Mouse (Mus musculus): ENCODE data around the gene Carm1. TPM values are rescaled to one million over a fixed set of nuclear protein-coding genes. Genes with fewer than 3 reads are reported as not detected.

Gene Carm1
- polyA plus RNA-seq, 1 experiment: 48.1 TPM

DNA sequence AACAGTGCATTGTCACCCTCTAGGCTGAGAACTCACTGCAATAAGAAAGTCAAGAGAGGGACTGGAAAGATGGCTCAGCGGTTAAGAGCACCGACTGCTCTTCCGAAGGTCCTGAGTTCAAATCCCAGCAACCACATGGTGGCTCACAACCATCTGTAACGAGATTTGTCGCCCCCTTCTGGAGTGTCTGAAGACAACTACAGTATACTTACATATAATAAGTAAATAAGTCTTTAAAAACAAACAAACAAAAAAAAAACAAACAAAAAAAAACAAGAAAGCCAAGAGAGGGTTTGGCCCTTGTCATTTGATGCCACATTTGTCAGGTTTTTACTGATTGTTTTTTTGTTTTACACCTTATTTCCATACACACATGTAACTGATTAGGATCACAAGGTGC is 57.4 kb downstream of the Carm1 start:
- no peaks in the 10 kb centered on the region for H3K36me3 ChIP-seq (ENCODE audit: control insufficient read depth, insufficient read depth)
- H3K27me3 ChIP-seq (ENCODE audit: control insufficient read depth, insufficient read depth, insufficient read length): no peaks in the 10 kb centered on the region
- TF ChIP-seq REST (IDR thresholded peaks at IDR 0.05; ENCODE audit: insufficient read depth, insufficient read length): no peak
- no peak for TF ChIP-seq CEBPB (IDR thresholded peaks at IDR 0.05; ENCODE audit: insufficient read depth, poor library complexity, severe bottlenecking)
- TF ChIP-seq POLR2A (IDR thresholded peaks at IDR 0.05; ENCODE audit: insufficient read length, low read depth): no peak
- no peak for TF ChIP-seq MAX (IDR thresholded peaks at IDR 0.05; ENCODE audit: low read depth)
- no peak for TF ChIP-seq TCF12 (IDR thresholded peaks at IDR 0.05; ENCODE audit: insufficient read depth, poor library complexity, severe bottlenecking)
- no peak for TF ChIP-seq E2F4 (IDR thresholded peaks at IDR 0.05; ENCODE audit: insufficient read depth)
- TF ChIP-seq POLR2AphosphoS2 (IDR thresholded peaks at IDR 0.05; ENCODE audit: insufficient read length, low read depth): no peak
- no peak for TF ChIP-seq TCF3 (IDR thresholded peaks at IDR 0.05; ENCODE audit: insufficient read length, low read depth)
- TF ChIP-seq SRF (IDR thresholded peaks at IDR 0.05; ENCODE audit: control insufficient read depth, insufficient read length, low read depth): no peak
- no peak for TF ChIP-seq USF1 (IDR thresholded peaks at IDR 0.05; ENCODE audit: low read depth)
- no peak for TF ChIP-seq MYOG (IDR thresholded peaks at IDR 0.05; ENCODE audit: control insufficient read depth in 1 of 3, insufficient read depth in 1 of 3, insufficient read length in 2 of 3, low read depth in 2 of 3)
- no peak for TF ChIP-seq MYOD1 (IDR thresholded peaks at IDR 0.05; ENCODE audit: control insufficient read depth in 1 of 3, insufficient read length in 2 of 3, low read depth in 2 of 3)
- H3ac ChIP-seq (ENCODE audit: control insufficient read depth, insufficient read length): no peak overlapping the region
- no peak overlapping the region for H3K4me3 ChIP-seq
- H3K4me2 ChIP-seq (ENCODE audit: low read depth): no peak overlapping the region
- H3K79me2 ChIP-seq (ENCODE audit: control insufficient read depth, insufficient read depth): no peaks in the 10 kb centered on the region

DNA sequence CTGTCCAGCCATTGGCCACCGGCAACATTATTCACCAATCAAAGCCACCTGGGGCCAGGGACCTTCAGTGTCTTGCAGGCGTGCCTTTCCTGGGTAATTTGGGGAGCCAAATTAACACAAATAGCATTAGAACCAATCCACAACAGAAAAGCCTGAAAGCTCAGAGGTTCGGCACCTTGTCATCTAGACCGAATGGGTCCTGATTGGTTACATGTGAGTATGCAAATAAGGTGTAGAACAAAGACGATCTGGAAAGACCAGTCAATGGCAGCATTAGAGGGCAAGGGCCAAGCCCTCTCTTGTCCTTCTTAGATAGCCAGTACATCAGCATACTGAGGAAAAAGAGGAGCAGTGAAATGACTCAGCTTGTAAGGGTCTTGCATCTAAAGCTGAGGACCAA is 59.2 kb downstream of the Carm1 start:
- H3ac ChIP-seq (ENCODE audit: control insufficient read depth, insufficient read length): no peak overlapping the region
- H3K4me2 ChIP-seq (ENCODE audit: low read depth): no peak overlapping the region
- no peaks in the 10 kb centered on the region for H3K36me3 ChIP-seq (ENCODE audit: control insufficient read depth, insufficient read depth)
- no peaks in the 10 kb centered on the region for H3K27me3 ChIP-seq (ENCODE audit: control insufficient read depth, insufficient read depth, insufficient read length)
- no peak overlapping the region for H3K4me3 ChIP-seq
- no peaks in the 10 kb centered on the region for H3K79me2 ChIP-seq (ENCODE audit: control insufficient read depth, insufficient read depth)
- TF ChIP-seq USF1 (IDR thresholded peaks at IDR 0.05; ENCODE audit: low read depth) (no peak), POLR2AphosphoS2 (IDR thresholded peaks at IDR 0.05; ENCODE audit: insufficient read length, low read depth) (no peak), POLR2A (IDR thresholded peaks at IDR 0.05; ENCODE audit: insufficient read length, low read depth) (no peak), MYOG (IDR thresholded peaks at IDR 0.05; ENCODE audit: control insufficient read depth in 1 of 3, insufficient read depth in 1 of 3, insufficient read length in 2 of 3, low read depth in 2 of 3) (no peak), E2F4 (IDR thresholded peaks at IDR 0.05; ENCODE audit: insufficient read depth) (no peak), MAX (IDR thresholded peaks at IDR 0.05; ENCODE audit: low read depth) (no peak), SRF (IDR thresholded peaks at IDR 0.05; ENCODE audit: control insufficient read depth, insufficient read length, low read depth) (no peak), TCF12 (IDR thresholded peaks at IDR 0.05; ENCODE audit: insufficient read depth, poor library complexity, severe bottlenecking) (no peak), REST (IDR thresholded peaks at IDR 0.05; ENCODE audit: insufficient read depth, insufficient read length) (no peak), CEBPB (IDR thresholded peaks at IDR 0.05; ENCODE audit: insufficient read depth, poor library complexity, severe bottlenecking) (no peak), MYOD1 (IDR thresholded peaks at IDR 0.05; ENCODE audit: control insufficient read depth in 1 of 3, insufficient read length in 2 of 3, low read depth in 2 of 3) (no peak), TCF3 (IDR thresholded peaks at IDR 0.05; ENCODE audit: insufficient read length, low read depth) (no peak)

DNA sequence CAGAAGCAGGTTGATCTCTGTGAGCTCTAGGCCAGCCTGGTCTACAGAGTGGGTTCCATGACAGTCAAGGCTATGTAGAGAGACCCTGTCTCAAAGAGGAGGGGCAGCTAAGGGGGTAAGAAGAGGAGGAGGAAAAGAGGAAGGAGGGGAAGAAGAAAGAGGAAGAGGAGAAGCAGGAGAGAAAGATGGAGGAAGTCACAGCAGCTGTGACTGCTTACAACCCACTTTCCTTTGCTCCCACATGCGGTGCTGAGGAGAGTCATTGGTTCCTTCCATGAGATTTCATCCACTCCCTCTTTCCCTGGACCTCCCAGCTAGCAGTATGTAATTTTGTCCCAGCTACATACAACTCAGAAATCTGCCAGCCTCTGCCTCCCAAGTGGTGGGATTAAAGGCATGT is 60.0 kb downstream of the Carm1 start:
- H3K27me3 ChIP-seq (ENCODE audit: control insufficient read depth, insufficient read depth, insufficient read length): no peaks in the 10 kb centered on the region
- H3K79me2 ChIP-seq (ENCODE audit: control insufficient read depth, insufficient read depth): no peaks in the 10 kb centered on the region
- no peak overlapping the region for H3ac ChIP-seq (ENCODE audit: control insufficient read depth, insufficient read length)
- no peaks in the 10 kb centered on the region for H3K36me3 ChIP-seq (ENCODE audit: control insufficient read depth, insufficient read depth)
- H3K4me3 ChIP-seq: no peak overlapping the region
- TF ChIP-seq E2F4 (IDR thresholded peaks at IDR 0.05; ENCODE audit: insufficient read depth): no peak
- no peak for TF ChIP-seq POLR2A (IDR thresholded peaks at IDR 0.05; ENCODE audit: insufficient read length, low read depth)
- TF ChIP-seq REST (IDR thresholded peaks at IDR 0.05; ENCODE audit: insufficient read depth, insufficient read length): no peak
- no peak for TF ChIP-seq CEBPB (IDR thresholded peaks at IDR 0.05; ENCODE audit: insufficient read depth, poor library complexity, severe bottlenecking)
- no peak for TF ChIP-seq MAX (IDR thresholded peaks at IDR 0.05; ENCODE audit: low read depth)
- H3K4me2 ChIP-seq (ENCODE audit: low read depth): no peak overlapping the region

DNA sequence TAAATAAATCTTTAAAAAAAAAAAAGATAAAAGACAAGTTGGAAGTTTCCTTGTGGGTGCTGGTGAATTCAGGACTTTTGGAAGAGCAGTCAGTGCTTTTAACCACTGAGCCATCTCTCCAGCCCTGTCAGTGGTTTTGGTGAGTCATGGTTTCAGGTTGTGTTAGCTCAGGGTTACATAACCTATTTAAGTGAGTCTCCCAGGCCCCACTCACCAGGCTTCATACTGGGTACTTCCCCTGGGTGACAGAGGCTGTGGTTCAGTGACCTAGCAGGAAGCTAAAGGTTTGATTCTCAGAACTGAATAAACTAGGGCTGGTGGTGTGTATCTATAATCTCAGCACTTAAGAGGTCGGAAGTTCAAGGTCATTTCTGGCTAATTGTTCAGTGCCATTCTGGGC is 63.2 kb downstream of the Carm1 start:
- Histone ChIP-seq H3K36me3 (ENCODE audit: control insufficient read depth, insufficient read depth) (no peaks in the 10 kb centered on the region), H3K27me3 (ENCODE audit: control insufficient read depth, insufficient read depth, insufficient read length) (no peaks in the 10 kb centered on the region), H3K4me3 (no peak overlapping the region), H3ac (ENCODE audit: control insufficient read depth, insufficient read length) (no peak overlapping the region), H3K4me2 (ENCODE audit: low read depth) (no peak overlapping the region), H3K79me2 (ENCODE audit: control insufficient read depth, insufficient read depth) (no peaks in the 10 kb centered on the region)
- TF ChIP-seq MYOG (IDR thresholded peaks at IDR 0.05; ENCODE audit: control insufficient read depth in 1 of 3, insufficient read depth in 1 of 3, insufficient read length in 2 of 3, low read depth in 2 of 3): no peak
- no peak for TF ChIP-seq SRF (IDR thresholded peaks at IDR 0.05; ENCODE audit: control insufficient read depth, insufficient read length, low read depth)
- TF ChIP-seq POLR2AphosphoS2 (IDR thresholded peaks at IDR 0.05; ENCODE audit: insufficient read length, low read depth): no peak
- no peak for TF ChIP-seq E2F4 (IDR thresholded peaks at IDR 0.05; ENCODE audit: insufficient read depth)
- TF ChIP-seq TCF3 (IDR thresholded peaks at IDR 0.05; ENCODE audit: insufficient read length, low read depth): no peak
- TF ChIP-seq POLR2A (IDR thresholded peaks at IDR 0.05; ENCODE audit: insufficient read length, low read depth): no peak
- no peak for TF ChIP-seq MYOD1 (IDR thresholded peaks at IDR 0.05; ENCODE audit: control insufficient read depth in 1 of 3, insufficient read length in 2 of 3, low read depth in 2 of 3)
- TF ChIP-seq TCF12 (IDR thresholded peaks at IDR 0.05; ENCODE audit: insufficient read depth, poor library complexity, severe bottlenecking): no peak
- no peak for TF ChIP-seq USF1 (IDR thresholded peaks at IDR 0.05; ENCODE audit: low read depth)
- TF ChIP-seq REST (IDR thresholded peaks at IDR 0.05; ENCODE audit: insufficient read depth, insufficient read length): no peak
- TF ChIP-seq MAX (IDR thresholded peaks at IDR 0.05; ENCODE audit: low read depth): no peak
